Mouse (Mus musculus) small intestine, adult 2 months (tissue): Measurements from ENCODE around the gene Zfp518a. TPM values are rescaled to one million over a fixed set of nuclear protein-coding genes. Genes with fewer than 3 reads are reported as not detected.
A peak's percentile ranks its signal among the peaks of the same experiment; 100 is the strongest.

Experiments used
- H3K27ac ChIP-seq: fragments of 200-500 bp; 2 replicates; pipeline ENCODE4 v1.5.1; 2012; ENCODE audit warnings: low read depth, low read length, control low read depth, inconsistent platforms; ENCODE audit not compliant: insufficient read depth
- H3K27me3 ChIP-seq: fragments of 200-500 bp; 2 replicates; pipeline ENCODE4 v1.6.1; 2012; ENCODE audit warnings: mild to moderate bottlenecking, moderate library complexity, low read length, inconsistent platforms; ENCODE audit not compliant: control insufficient read depth, insufficient read depth
- H3K36me3 ChIP-seq: fragments of 200-500 bp; 2 replicates; pipeline ENCODE4 v1.6.1; 2012; ENCODE audit warnings: mild to moderate bottlenecking, low read length, control low read depth, inconsistent platforms; ENCODE audit not compliant: control insufficient read depth, insufficient read depth
- H3K4me1 ChIP-seq: fragments of 200-500 bp; 2 replicates; pipeline ENCODE4 v1.6.1; 2012; ENCODE audit warnings: low read length, inconsistent platforms, mixed read lengths; ENCODE audit not compliant: control insufficient read depth, insufficient read depth, insufficient read length
- H3K4me3 ChIP-seq: fragments of 200-500 bp; 2 replicates; pipeline ENCODE4 v1.5.1; 2012; ENCODE audit warnings: low read depth, mild to moderate bottlenecking, control low read depth, inconsistent platforms, low read length, moderate library complexity
- CTCF ChIP-seq: fragments of 200-500 bp; IDR thresholded peaks from 2 replicates; pipeline ENCODE4 v1.5.1; 2012; ENCODE audit warnings: low read depth, mild to moderate bottlenecking, control low read depth, inconsistent platforms, low read length, moderate library complexity, mixed read lengths; ENCODE audit not compliant: insufficient replicate concordance, insufficient read length; ENCODE audit errors: extremely low read depth
- POLR2A ChIP-seq: fragments of 200-500 bp; IDR thresholded peaks from 2 replicates; pipeline ENCODE4 v1.6.1; 2012; ENCODE audit warnings: low read depth, mild to moderate bottlenecking, control low read depth, inconsistent platforms, low read length, moderate library complexity
- WGBS: fragments of 180-500 bp; shearing (Covaris S2); methylation state at CpG from one replicate; pipeline ENCODE4 v1.1.7; 2018; 5-methylcytosine and 5-hydroxymethylcytosine counted together
- polyA plus RNA-seq: library from polyadenylated mRNA; depleted of rRNA; stranded (reverse); fragments of >200 nt; gene quantifications from 2 replicates; pipeline ENCODE4 v1.2.3, GENCODE M21; 2012; rRNA removed

Zfp518a gene
- polyA plus RNA-seq = 0.08 and 0.32 TPM in 2 replicates

DNA sequence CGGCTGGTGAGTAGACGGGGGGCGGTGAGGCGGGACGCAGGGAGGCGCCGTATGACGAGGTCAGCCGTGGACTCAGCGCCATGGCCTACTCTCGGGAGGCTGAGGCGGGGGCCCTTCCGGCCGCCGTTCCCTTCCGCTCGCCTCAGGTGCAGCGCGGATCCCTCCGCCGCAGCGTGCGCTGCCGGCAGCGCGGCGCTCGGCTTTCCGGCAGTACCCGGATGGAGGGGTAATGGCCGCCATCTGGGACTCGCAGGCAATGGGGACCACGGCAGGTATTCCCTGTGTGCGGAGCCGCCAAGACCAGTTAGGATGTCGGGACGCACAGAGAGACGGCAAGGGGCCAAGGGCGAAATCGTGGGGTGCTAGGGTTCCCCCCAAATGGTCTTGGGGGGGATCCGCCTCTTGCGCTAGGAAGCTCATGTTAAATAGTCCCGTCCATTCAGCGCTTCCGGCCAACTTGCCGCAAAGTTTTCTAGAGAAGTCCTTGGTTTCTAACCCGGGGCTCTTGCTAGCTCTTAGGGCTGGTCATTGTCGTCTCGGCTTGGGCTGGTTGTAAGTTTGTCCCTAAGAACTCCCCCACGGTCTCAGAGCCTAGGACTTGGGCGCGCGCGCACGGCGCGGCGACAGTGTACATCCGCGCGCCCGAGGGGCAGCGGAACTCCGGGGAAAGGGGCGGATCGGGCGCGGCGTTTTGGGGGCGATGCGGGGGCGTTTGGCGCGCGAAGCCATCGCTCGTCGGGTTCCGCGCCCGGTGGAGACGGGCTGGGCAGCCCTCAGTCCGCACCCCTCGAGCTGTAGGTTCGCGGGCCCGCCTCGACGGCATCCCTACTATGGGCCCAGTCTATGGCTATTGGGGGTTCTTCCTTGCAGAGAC lies at the start of gene Zfp518a:
Zfp518a (plus strand) TSS at position 187 of the 874 bp plus-strand sequence.
- Histone ChIP-seq H3K27me3 (peaks cover 6% of the 10 kb centered on the region), H3K27ac (peak within 1 kb of the TSS; percentile 93), H3K4me1 (peaks cover 5% of the 10 kb centered on the region), H3K36me3 (peaks cover 2% of the 10 kb centered on the region), H3K4me3 (peak within 1 kb of the TSS; percentile 98)
- under 1% methylated on average over 89 of the region's 89 CpGs for WGBS
- TF ChIP-seq CTCF = peak; percentile 13; the same call in 1 of the 2 replicates
- peak; percentile 70 for TF ChIP-seq POLR2A

- 87% methylated on average over 13 of the region's 13 CpGs for WGBS
- Histone ChIP-seq H3K4me1 (no peaks in the 10 kb centered on the region), H3K4me3 (no peak overlapping the region), H3K36me3 (peaks cover 31% of the 10 kb centered on the region), H3K27ac (no peak overlapping the region), H3K27me3 (no peaks in the 10 kb centered on the region)
- no peak for TF ChIP-seq CTCF
- no peak for TF ChIP-seq POLR2A
These were observed 49.8 kb upstream of the Zfp518a start for GRCm38 (mm10) chr19:40844731-40845130.

DNA sequence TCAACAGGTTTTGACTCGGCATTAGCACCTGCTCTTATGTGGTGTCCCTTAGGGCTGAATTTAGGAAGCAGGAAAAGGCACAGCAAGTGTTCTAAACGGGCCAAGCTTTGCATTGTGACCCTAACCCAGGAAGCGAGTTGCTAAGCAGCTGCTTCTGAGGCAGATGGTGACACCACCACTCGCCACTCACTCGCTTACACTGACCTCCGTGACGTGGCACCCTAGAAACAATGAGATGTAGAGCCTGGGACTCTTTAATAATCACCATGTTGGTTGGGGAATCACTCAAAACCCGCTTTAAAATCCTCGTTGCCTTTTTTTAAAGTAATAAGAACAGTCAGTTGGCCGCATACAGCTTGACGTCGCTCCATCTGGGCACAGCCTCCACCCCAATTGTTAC lies 45.1 kb upstream of the Zfp518a start:
- 89% methylated on average over 12 of the region's 12 CpGs for WGBS
- H3K27me3 ChIP-seq = no peaks in the 10 kb centered on the region
- no peak overlapping the region for H3K27ac ChIP-seq
- peaks cover 25% of the 10 kb centered on the region; the same call in 1 of the 2 replicates for H3K36me3 ChIP-seq
- H3K4me3 ChIP-seq = no peak overlapping the region
- H3K4me1 ChIP-seq = no peaks in the 10 kb centered on the region
- TF ChIP-seq CTCF (no peak), POLR2A (no peak)

DNA sequence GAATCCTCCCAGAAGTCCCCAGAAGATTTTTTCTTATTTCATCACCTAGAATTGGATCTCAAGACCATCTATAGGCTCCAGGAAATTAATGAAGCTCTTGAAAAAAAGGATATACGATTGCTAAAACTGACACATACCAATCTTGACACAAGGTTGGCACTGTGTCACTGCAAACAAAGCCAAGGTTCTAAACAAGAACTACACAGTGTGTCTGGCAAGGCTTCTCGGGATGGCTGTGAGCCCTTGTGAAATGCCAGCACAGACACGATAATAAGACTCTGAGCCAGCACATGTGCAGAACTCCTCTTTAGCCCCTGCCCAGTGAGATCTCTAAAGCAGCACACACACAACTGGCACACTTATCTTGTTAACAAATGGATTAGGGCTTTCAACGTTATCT lies 35.0 kb upstream of the Zfp518a start:
- Histone ChIP-seq H3K4me1 (no peaks in the 10 kb centered on the region), H3K36me3 (no peaks in the 10 kb centered on the region), H3K27me3 (no peaks in the 10 kb centered on the region; the same call in 1 of the 2 replicates), H3K27ac (no peak overlapping the region), H3K4me3 (no peak overlapping the region)
- TF ChIP-seq CTCF (no peak), POLR2A (no peak)
- 21% methylated on average over 4 of the region's 4 CpGs for WGBS

DNA sequence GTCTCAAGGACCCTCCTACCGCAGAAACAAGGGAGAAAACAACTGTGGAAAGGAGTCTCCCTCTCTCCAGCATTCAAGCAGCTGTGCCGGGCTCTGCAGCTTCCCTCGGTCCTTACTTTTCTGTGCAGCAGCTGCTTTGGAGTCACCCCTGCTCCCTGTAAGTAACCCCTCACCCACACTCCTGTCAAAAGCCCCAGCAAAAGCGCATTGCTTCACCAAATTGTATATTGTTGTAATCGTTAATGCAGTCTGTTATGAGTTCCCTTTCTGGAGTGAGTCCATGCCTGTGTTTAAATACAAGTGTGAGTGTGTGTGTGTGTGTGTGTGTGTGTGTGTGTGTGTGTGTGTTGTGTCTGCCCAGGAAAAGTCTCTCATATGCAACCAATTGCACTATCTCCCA lies 26.2 kb upstream of the Zfp518a start:
- no peak for TF ChIP-seq CTCF
- no peak for TF ChIP-seq POLR2A
- H3K36me3 ChIP-seq = no peaks in the 10 kb centered on the region
- H3K4me1 ChIP-seq = peaks cover 4% of the 10 kb centered on the region; the same call in 1 of the 2 replicates
- H3K27me3 ChIP-seq = peaks cover 13% of the 10 kb centered on the region
- H3K4me3 ChIP-seq = no peak overlapping the region
- WGBS = 20% methylated on average over 5 of the region's 5 CpGs
- H3K27ac ChIP-seq = no peak overlapping the region

DNA sequence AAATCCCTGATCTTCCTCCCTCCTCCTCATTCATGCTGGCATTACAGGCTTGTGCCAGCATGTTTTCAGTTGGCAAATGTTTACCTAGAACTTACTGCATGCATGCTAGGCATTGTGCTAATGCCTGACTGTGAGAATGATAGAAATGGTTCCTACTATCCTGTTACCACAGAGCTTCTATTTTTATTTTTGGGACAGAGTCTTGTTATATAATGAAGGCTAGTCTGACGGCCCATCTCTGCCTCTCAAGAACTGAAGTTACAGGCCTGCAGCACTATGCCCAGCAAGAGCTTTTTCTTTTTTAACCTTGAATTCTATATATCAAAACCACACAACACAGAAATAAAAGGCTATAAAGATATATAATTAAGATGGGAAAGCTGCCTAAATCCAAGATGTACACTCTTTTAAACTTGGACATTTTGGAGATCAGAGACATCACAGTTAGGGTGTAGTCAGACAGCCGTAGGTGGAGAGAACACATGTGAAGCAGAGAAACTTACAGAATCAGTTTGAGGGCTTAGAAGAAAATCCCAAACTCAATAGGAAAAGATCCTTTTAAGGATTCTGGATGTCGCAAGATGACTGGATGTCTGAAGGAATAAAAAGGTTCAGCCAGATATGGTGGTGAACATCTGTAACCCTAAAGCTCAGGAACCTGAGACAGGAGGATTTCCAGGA lies 24.9 kb upstream of the Zfp518a start:
- Histone ChIP-seq H3K27me3 (peaks cover 13% of the 10 kb centered on the region), H3K36me3 (no peaks in the 10 kb centered on the region), H3K4me3 (no peak overlapping the region), H3K27ac (no peak overlapping the region), H3K4me1 (peaks cover 4% of the 10 kb centered on the region; the same call in 1 of the 2 replicates)
- 95% methylated on average over 3 of the region's 3 CpGs for WGBS
- TF ChIP-seq POLR2A = no peak
- no peak for TF ChIP-seq CTCF

DNA sequence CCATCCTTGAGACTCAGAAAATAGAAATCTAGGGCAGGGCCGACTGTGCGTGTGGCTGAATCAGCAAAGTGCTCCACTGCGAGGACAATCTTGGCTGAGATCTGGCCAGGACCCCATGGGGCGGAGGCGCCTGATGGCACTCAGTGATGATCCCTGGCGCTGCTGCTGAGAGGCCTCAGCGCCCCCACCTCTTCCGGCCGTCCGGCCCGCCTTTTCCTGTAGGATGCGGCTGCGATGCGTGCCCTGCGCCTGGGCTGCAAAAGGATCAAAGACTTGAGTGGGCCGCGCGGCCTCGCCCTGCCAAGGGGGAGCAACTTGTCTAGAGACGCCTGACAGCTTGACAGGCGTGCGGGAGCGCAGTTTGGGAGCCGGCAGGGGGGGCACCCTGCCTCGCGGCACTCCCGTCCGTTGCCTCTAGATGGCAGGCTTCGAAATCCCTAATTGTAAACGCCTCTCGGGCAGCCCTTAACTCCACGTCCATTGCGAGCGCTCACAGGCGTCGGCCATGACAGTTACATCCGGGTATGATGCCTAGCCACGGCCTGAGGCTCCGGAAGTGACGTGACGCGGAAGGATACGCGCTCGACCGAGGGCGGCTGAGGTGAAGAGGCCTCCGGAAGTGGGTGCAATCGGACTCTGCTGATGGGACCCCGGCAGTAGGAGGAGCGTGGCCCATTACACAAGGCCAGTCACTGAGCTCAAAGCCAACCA lies 21.4 kb upstream of the Zfp518a start:
- peaks cover 17% of the 10 kb centered on the region for H3K27me3 ChIP-seq
- TF ChIP-seq CTCF (0 out of 2 replicates have a peak, but pooled peaks have one; percentile 35), POLR2A (0 out of 2 replicates have a peak, but pooled peaks have one; percentile 25)
- WGBS = 16% methylated on average over 51 of the region's 51 CpGs
- peak overlapping the region; percentile 72 for H3K4me3 ChIP-seq
- no peak overlapping the region for H3K27ac ChIP-seq
- peaks cover 4% of the 10 kb centered on the region; the same call in 1 of the 2 replicates for H3K4me1 ChIP-seq
- no peaks in the 10 kb centered on the region for H3K36me3 ChIP-seq
